Mouse (Mus musculus) midbrain, embryonic 16.5 days (tissue): ENCODE measurements around the gene Sox9. TPM values are rescaled to one million over a fixed set of nuclear protein-coding genes. Genes with fewer than 3 reads are reported as not detected.

Source experiments
- ATAC-seq: fragments of 200-750 bp; cut with Nextera tagmentation; 2 replicates; pipeline ENCODE4 v1.8.0; 2017; ENCODE audit warnings: moderate TSS enrichment
- H3K27ac ChIP-seq: fragments of 300-500 bp; sonication (generic); 2 replicates; pipeline ENCODE4 v1.5.1; 2014; ENCODE audit warnings: mild to moderate bottlenecking, low read length, mixed read lengths
- H3K27me3 ChIP-seq: fragments of 300-500 bp; sonication (generic); 2 replicates; pipeline ENCODE4 v1.6.1; 2014; ENCODE audit warnings: low read depth, low read length, mixed read lengths; ENCODE audit not compliant: control insufficient read depth, insufficient read depth
- H3K36me3 ChIP-seq: fragments of 300-500 bp; sonication (generic); 2 replicates; pipeline ENCODE4 v1.6.1; 2014; ENCODE audit warnings: mild to moderate bottlenecking, low read length, moderate library complexity, mixed read lengths; ENCODE audit not compliant: control insufficient read depth, insufficient read depth
- H3K4me1 ChIP-seq: fragments of 300-500 bp; sonication (generic); 2 replicates; pipeline ENCODE4 v1.6.1; 2014; ENCODE audit warnings: mild to moderate bottlenecking, low read length, mixed read lengths; ENCODE audit not compliant: control insufficient read depth, insufficient read depth
- H3K4me2 ChIP-seq: fragments of 300-500 bp; sonication (generic); 2 replicates; pipeline ENCODE4 v1.6.1; 2014; ENCODE audit warnings: mild to moderate bottlenecking, low read length, mixed read lengths
- H3K4me3 ChIP-seq: fragments of 300-500 bp; sonication (generic); 2 replicates; pipeline ENCODE4 v1.5.1; 2014; ENCODE audit warnings: low read depth, mild to moderate bottlenecking, low read length, moderate library complexity, mixed read lengths
- H3K9ac ChIP-seq: fragments of 300-500 bp; sonication (generic); 2 replicates; pipeline ENCODE4 v1.6.1; 2014; ENCODE audit warnings: low read depth, low read length, mixed read lengths
- H3K9me3 ChIP-seq: fragments of 300-500 bp; sonication (generic); replicated peaks from 2 replicates; pipeline ENCODE4 v1.6.1; 2014; ENCODE audit warnings: mild to moderate bottlenecking, low read length, mixed read lengths; ENCODE audit not compliant: control insufficient read depth, poor library complexity, severe bottlenecking
- WGBS: fragments of 180-500 bp; shearing (Covaris S2); extraction: QIAGEN DNeasy Blood & Tissue Kit; methylation state at CpG from one replicate; pipeline ENCODE4 v1.1.7; 2014; 5-methylcytosine and 5-hydroxymethylcytosine counted together
- polyA plus RNA-seq: library from polyadenylated mRNA; unstranded; fragments of >200 nt; fragmentation: Nextera tagmentation; extraction: Ambion mirVana; gene quantifications from 2 replicates; pipeline ENCODE4 v1.2.1, GENCODE M21; 2015

Sox9 gene
- polyA plus RNA-seq, 1 experiment from 2014 or later = 45.9 TPM

- 20% methylated on average over 8 of the region's 8 CpGs for WGBS
- Histone ChIP-seq H3K9ac (0 out of 2 replicates have a peak overlapping the region, but pooled peaks have one; percentile 20), H3K4me1 (peaks cover 29% of the 10 kb centered on the region), H3K27me3 (no peaks in the 10 kb centered on the region; the same call in 1 of the 2 replicates), H3K4me2 (peak overlapping the region; percentile 96), H3K27ac (no peak overlapping the region; the same call in 1 of the 2 replicates), H3K4me3 (peak overlapping the region; percentile 56), H3K9me3 (no peaks in the 10 kb centered on the region), H3K36me3 (no peaks in the 10 kb centered on the region)
- no peak for ATAC-seq
Measured at GRCm38 (mm10) chr11:112785581-112785980, 3.6 kb downstream of the Sox9 start.

GRCm38 (mm10) chr11:112786427-112786826 is 4.4 kb downstream of the Sox9 start:
- Histone ChIP-seq H3K27ac (no peak overlapping the region), H3K4me1 (peaks cover 23% of the 10 kb centered on the region), H3K36me3 (no peaks in the 10 kb centered on the region), H3K4me3 (peak overlapping the region; percentile 16), H3K9ac (peak overlapping the region; percentile 34; the same call in 1 of the 2 replicates), H3K9me3 (no peaks in the 10 kb centered on the region), H3K27me3 (no peaks in the 10 kb centered on the region), H3K4me2 (peak overlapping the region; percentile 46)
- 64% methylated on average over 4 of the region's 4 CpGs for WGBS
- ATAC-seq = no peak

DNA sequence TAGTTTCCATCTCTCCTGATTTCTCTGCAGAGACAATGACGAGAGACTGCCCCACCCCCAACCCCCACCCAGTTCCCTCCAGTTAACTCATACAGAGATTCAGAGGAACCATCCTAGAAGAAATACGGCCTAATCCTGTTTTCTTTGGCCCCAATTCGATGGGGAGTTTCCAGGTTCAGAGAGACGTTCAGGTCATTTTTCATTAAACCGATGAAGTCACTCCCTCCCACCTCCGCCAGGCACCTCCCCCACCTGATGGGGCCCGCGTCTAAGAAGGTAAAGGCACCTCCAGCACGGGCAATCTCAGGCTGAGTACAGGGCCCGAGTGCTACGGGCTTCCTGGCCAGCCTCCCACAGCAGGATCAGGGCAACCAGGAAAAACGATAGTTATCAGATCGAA is 6.3 kb downstream of the Sox9 start:
- Histone ChIP-seq H3K9ac (no peak overlapping the region), H3K36me3 (no peaks in the 10 kb centered on the region), H3K4me2 (no peak overlapping the region), H3K4me1 (peaks cover 16% of the 10 kb centered on the region), H3K27ac (no peak overlapping the region), H3K9me3 (no peaks in the 10 kb centered on the region), H3K4me3 (no peak overlapping the region), H3K27me3 (no peaks in the 10 kb centered on the region)
- WGBS = 18% methylated on average over 13 of the region's 13 CpGs
- no peak for ATAC-seq

DNA sequence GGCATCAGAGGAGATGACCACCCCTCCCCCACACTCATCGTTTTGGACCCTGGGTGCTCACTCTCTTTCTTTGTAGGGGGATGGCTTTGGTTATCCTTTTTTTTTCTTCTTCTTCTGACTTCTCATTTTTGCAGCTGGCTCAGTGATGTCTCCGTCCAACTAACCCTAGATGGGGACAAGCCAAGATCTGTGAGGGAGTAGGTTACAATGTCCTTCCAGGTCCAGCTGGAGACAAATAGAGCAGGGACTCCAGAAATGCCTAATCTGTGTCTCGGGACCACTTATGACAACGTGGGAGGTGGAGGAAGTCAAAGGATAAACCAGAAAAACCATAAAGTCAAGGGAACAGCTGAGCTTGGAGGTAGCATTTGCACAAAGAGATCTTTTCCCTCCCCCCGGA is 14.4 kb downstream of the Sox9 start:
- Histone ChIP-seq H3K27ac (no peak overlapping the region), H3K4me2 (no peak overlapping the region), H3K27me3 (no peaks in the 10 kb centered on the region), H3K4me3 (no peak overlapping the region), H3K9me3 (no peaks in the 10 kb centered on the region), H3K9ac (no peak overlapping the region), H3K4me1 (no peaks in the 10 kb centered on the region), H3K36me3 (no peaks in the 10 kb centered on the region)
- no peak for ATAC-seq
- WGBS = 86% methylated on average over 5 of the region's 5 CpGs

GRCm38 (mm10) chr11:112798831-112799382 is 16.9 kb downstream of the Sox9 start:
- Histone ChIP-seq H3K27me3 (no peaks in the 10 kb centered on the region), H3K36me3 (no peaks in the 10 kb centered on the region), H3K4me3 (no peak overlapping the region), H3K27ac (no peak overlapping the region), H3K4me2 (no peak overlapping the region), H3K9ac (no peak overlapping the region), H3K9me3 (no peaks in the 10 kb centered on the region), H3K4me1 (no peaks in the 10 kb centered on the region)
- ATAC-seq = no peak
- WGBS = 60% methylated on average over 13 of the region's 13 CpGs

GRCm38 (mm10) chr11:112801189-112801818 is 19.3 kb downstream of the Sox9 start:
- H3K27ac ChIP-seq = no peak overlapping the region
- H3K36me3 ChIP-seq = no peaks in the 10 kb centered on the region
- ATAC-seq = no peak
- no peaks in the 10 kb centered on the region for H3K4me1 ChIP-seq
- H3K9me3 ChIP-seq = no peaks in the 10 kb centered on the region
- no peak overlapping the region for H3K9ac ChIP-seq
- 24% methylated on average over 4 of the region's 4 CpGs for WGBS
- no peaks in the 10 kb centered on the region for H3K27me3 ChIP-seq
- no peak overlapping the region for H3K4me2 ChIP-seq
- H3K4me3 ChIP-seq = no peak overlapping the region

GRCm38 (mm10) chr11:112807838-112808506 is 25.9 kb downstream of the Sox9 start:
- Histone ChIP-seq H3K9ac (no peak overlapping the region), H3K4me3 (no peak overlapping the region), H3K27me3 (no peaks in the 10 kb centered on the region), H3K4me2 (no peak overlapping the region), H3K9me3 (no peaks in the 10 kb centered on the region), H3K4me1 (peaks cover 23% of the 10 kb centered on the region), H3K27ac (no peak overlapping the region), H3K36me3 (no peaks in the 10 kb centered on the region)
- ATAC-seq = no peak
- WGBS = 71% methylated on average over 8 of the region's 8 CpGs

DNA sequence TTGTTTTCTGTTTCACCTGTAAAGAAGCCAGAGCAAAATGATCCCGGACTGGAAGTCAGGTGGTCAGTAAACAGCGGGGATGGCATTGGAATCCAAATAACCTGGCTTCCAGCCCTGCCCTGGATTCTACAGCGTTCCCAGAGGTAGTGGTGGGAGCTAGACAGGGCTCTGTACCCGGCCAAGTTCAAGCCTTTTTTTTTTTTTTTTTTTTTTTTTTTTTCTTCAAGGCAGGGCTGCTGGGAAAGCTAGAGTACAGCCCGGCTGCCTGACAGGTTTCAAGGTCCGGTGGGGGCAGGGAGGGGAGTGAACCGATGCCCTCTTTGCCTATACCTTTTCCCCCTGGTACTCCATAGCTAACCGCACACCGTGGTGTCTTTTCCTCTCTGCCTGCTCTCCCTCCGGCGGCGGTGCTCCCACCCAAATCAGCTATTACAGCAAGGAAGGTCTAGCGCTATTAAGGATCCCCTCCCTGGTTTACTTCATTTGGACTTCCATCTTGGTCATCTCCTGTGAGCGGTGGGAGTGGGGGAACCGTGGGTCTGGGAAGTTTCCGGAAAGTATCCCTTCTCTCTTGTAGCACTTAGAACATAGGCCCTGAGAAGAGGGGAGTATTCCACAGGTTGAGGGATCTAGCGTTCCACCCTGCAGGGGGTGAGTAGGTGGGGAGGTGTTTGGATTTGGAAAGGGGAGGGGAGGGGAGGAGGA is 28.6 kb downstream of the Sox9 start:
- Histone ChIP-seq H3K4me1 (peaks cover 23% of the 10 kb centered on the region), H3K9me3 (no peaks in the 10 kb centered on the region), H3K9ac (no peak overlapping the region), H3K27me3 (no peaks in the 10 kb centered on the region), H3K36me3 (no peaks in the 10 kb centered on the region), H3K27ac (peak overlapping the region; percentile 65), H3K4me2 (peak overlapping the region; percentile 54), H3K4me3 (peak overlapping the region; percentile 24)
- peak; percentile 37 for ATAC-seq
- WGBS = 2% methylated on average over 17 of the region's 17 CpGs
